Mouse (Mus musculus) stomach, postnatal 0 days (tissue): ENCODE measurements around the gene Zbtb37.

Experiments used
- CTCF ChIP-seq: IDR thresholded peaks from 2 replicates; pipeline ENCODE4 v1.5.1; 2016; ENCODE audit warnings: antibody characterized with exemption, low read depth, mild to moderate bottlenecking, moderate library complexity
- EP300 ChIP-seq: optimal IDR thresholded peaks from 2 replicates; pipeline ENCODE3; 2016; ENCODE audit warnings: antibody characterized with exemption

DNA sequence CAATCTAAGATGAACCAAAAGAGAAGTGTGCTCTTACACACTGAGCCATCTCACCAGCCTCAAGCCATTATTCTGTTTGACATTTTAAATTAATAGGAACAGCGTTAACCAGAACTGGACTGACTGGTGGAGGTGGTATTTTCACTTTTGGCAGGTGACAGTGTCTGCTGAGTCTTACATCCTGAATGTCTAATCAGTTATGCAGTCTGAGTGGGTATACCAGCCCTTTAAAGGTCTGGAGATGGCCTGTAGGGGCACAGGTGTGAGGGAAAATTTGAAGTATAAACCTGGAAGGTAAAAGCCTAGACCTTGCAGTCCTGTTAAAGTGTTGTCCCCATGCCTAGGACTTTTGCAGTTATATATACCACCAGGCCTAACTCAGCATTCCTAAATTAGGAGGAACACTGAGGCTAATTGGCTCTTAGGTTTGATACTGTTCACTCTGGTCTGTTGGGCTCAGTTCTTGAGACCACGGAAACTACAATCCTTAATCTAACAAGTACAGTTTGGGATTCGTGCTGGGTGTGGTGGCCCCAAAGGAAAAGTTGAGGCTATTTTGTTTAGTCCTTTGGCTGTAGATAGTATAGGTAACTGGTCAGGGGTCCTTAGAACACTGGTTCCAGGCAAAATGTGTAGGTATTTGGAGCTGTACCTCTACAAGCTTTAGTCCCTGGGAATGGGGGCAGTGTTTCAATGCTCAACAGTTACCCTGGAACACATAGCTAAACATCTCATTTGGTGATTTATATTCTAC, 4.5 kb upstream of the Zbtb37 start:
- TF ChIP-seq CTCF (no peak), EP300 (no peak)
